Mouse (Mus musculus): Measurements from ENCODE around the gene Armc8.

Armc8 gene

DNA sequence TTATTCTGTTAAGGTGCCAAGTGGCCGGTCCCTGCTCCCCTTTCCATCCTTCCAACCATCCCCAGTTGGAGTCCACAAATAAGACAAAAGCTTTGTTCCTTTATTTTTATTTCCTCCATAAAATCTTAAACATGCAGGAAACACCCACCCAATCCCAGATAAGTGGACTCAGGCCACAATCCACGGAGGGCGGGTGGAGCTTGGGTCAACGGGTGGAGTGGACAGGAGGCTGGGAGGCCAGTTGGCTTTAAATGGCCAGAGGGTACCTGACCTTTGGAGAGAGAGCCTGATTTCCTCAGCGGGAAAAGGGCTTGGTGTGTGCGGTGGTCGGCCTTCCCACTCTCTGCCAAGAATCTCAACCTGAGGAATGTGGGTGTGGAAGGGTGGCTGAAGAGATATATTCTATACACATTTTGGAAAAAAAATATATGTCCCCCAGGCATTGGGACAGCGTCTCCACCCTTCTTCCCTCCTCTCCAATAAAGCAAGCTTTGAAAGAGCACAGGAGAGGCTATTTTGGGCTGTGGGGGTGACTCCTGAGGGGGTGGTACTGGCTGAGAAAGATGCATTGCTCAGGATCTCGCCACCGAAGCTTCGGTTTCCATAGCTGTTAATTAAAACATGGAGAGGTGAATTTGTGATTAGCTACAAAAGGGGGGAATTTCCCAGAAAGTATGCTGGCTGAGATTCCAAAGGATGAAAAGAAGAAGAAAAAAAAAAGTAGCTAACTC lies 139.9 kb downstream of the Armc8 start:
- Histone ChIP-seq H3K27me3 (ENCODE audit: insufficient read depth, low read length) (no peaks in the 10 kb centered on the region), H3K4me3 (replicated peaks; ENCODE audit: low read length) (0 out of 2 replicates have a peak overlapping the region, but pooled peaks have one; percentile 0), H3K4me1 (replicated peaks; ENCODE audit: low read depth, low read length) (peaks cover 97% of the 10 kb centered on the region), H3K9me3 (ENCODE audit: low read length) (no peaks in the 10 kb centered on the region), H3K36me3 (ENCODE audit: insufficient read depth, low read length) (no peaks in the 10 kb centered on the region)
- TF ChIP-seq CTCF (conservative IDR thresholded peaks at IDR 0.05; ENCODE audit: low read length), result no peak
- TF ChIP-seq POU5F1 (IDR thresholded peaks at IDR 0.05; ENCODE audit: borderline replicate concordance, low read length), result no peak
- TF ChIP-seq NANOG (IDR thresholded peaks at IDR 0.05; ENCODE audit: borderline replicate concordance, low read length), result no peak

All from E14TG2a.4 (cell line).